Mouse (Mus musculus) megakaryocyte, embryonic 14.5 days (primary cell): ENCODE results near the gene Tmbim4. TPM values are rescaled to one million over a fixed set of nuclear protein-coding genes. Genes with fewer than 3 reads are reported as not detected.

Source experiments
- H3K27me3 ChIP-seq: replicated peaks from 2 replicates; pipeline ENCODE3; 2012; ENCODE audit warnings: inconsistent platforms
- H3K36me3 ChIP-seq: replicated peaks from 2 replicates; pipeline ENCODE3; 2012; ENCODE audit warnings: low read length, inconsistent platforms, mixed read lengths
- H3K4me1 ChIP-seq: 2 replicates; pipeline ENCODE4 v1.6.1; 2012; ENCODE audit warnings: inconsistent platforms
- H3K4me3 ChIP-seq: replicated peaks from 2 replicates; pipeline ENCODE3; 2012; ENCODE audit warnings: moderate library complexity, mild to moderate bottlenecking, inconsistent platforms
- H3K9me3 ChIP-seq: 2 replicates; pipeline ENCODE4 v1.6.1; 2012; ENCODE audit warnings: inconsistent platforms
- FLI1 ChIP-seq: IDR thresholded peaks from 2 replicates; pipeline ENCODE4 v1.6.1; 2012; ENCODE audit warnings: low read length, inconsistent platforms, mixed read lengths
- GATA1 ChIP-seq: IDR thresholded peaks from 3 replicates; pipeline ENCODE4 v1.6.1; 2012; ENCODE audit warnings: mixed read lengths, low read length, inconsistent platforms, borderline replicate concordance
- polyA plus RNA-seq: library from polyadenylated mRNA; stranded (reverse); fragments of >175 nt; gene quantifications from 2 replicates; pipeline ENCODE4 v1.2.3, GENCODE M21; 2012; ENCODE audit warnings: low replicate concordance; ENCODE audit not compliant: insufficient read depth

The Tmbim4 gene
- 300 and 458 TPM in 2 replicates for polyA plus RNA-seq

DNA sequence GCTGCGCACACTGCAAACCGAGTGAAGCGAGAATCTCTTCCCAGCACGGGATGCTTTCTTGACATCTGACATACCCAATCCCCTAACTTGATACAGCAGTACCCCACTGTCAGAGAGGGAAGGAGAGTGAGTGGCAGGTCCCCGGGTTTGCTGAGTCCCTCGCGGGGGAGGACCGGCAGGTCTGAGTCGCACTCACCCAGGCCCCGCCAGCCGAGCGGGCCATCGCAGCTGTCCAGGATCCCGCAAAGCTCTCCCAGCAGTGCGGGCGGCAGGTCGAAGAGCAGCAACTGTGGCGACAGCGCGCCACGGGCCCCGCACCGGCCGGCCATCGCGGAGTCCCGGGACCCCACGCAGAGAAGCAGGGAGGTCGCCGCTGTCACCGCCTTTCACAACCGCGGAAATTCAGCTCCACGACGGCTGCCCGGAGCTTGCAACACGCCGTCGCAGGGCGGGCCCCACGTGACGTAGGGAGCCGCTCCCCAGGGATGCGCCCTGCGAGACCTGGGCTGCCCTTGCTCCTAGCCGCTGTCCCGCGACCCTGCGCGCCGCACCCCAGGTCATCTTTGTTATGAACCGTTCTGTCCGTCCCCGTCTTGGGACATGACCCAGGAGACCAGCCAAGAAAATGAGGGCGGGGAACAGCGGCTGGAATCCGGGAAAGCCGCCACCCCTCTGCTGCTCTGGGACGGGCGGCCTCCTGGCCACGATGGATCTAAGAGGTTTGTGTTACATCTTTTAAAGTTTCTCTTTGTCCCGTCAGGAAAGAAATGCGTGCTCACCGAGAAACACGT, at the start of gene Tmbim4:
Gene Tmbim4 (plus strand): TSS at position 460 of the 791 bp plus-strand sequence.
- Histone ChIP-seq H3K9me3 (no peaks in the 10 kb centered on the region; the same call in 1 of the 2 replicates), H3K4me1 (peaks cover 39% of the 10 kb centered on the region), H3K27me3 (no peaks in the 10 kb centered on the region), H3K36me3 (peaks cover 32% of the 10 kb centered on the region), H3K4me3 (peak within 1 kb of the TSS; percentile 92)
- no peak for TF ChIP-seq GATA1
- no peak for TF ChIP-seq FLI1

DNA sequence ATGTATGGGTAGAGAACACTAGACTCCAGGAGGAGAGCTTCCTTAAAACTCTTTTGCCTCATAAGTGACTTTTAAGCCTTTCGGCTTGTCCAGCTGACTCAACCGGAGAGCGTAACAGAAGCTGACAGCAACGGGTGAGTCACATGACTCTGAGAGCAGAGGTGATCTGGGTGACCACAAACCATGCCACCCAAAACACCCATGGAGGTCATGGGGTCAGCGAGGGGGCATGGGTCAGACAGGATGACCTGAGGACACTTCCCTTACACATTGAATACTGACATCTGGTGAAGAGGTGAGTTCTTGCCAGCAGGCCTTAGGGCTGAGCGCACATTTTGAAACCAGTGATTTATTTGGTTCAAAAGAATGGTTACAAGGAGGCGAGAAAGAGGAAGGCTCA, 49.7 kb upstream of the Tmbim4 start:
- H3K27me3 ChIP-seq, result no peaks in the 10 kb centered on the region
- peaks cover 15% of the 10 kb centered on the region; the same call in 1 of the 2 replicates for H3K9me3 ChIP-seq
- TF ChIP-seq GATA1 (no peak), FLI1 (no peak)
- H3K4me3 ChIP-seq, result no peak overlapping the region
- peaks cover 49% of the 10 kb centered on the region for H3K36me3 ChIP-seq
- H3K4me1 ChIP-seq, result no peaks in the 10 kb centered on the region

DNA sequence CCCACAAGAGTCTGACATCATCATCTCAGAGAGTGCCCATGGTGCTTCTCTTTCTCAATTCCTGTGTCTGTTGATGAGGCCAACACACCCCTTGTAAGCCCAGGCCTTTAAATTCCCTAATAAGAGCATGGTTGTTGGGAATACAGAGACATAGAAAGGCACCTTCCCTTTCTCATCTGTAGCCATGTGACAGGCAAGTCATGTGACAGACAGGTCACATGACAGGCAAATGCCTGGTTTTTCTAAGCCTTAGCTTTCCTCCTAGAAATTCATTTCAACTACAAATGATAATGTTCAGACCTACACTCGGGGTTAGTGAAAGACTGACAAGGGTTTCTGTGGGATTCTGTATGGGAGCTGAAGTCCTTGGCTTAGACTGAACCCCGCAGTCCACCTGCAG, 47.5 kb upstream of the Tmbim4 start:
- H3K4me3 ChIP-seq, result no peak overlapping the region
- no peaks in the 10 kb centered on the region for H3K27me3 ChIP-seq
- TF ChIP-seq FLI1 (no peak), GATA1 (no peak)
- H3K9me3 ChIP-seq, result peaks cover 15% of the 10 kb centered on the region; the same call in 1 of the 2 replicates
- peaks cover 41% of the 10 kb centered on the region for H3K36me3 ChIP-seq
- H3K4me1 ChIP-seq, result no peaks in the 10 kb centered on the region

DNA sequence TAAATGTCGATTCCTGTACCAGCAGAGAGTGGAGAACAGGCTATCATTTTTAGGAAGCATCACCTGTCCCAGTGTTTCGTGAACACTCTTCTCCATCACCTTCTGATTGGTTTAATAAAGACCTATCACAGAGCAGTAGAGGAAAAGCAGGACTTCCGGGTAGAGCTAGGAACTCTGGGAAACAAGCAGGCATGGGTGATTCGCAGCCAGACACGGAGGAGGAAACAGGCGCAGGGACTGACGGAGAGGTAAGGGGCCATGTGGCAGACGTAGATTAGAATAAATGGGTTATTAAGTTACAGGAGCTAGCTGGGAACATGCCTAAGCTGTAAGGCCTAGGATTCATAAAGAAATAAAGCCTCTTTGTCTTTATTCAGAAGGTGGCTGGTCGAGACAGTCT, 40.9 kb upstream of the Tmbim4 start:
- Histone ChIP-seq H3K4me1 (no peaks in the 10 kb centered on the region), H3K27me3 (no peaks in the 10 kb centered on the region), H3K9me3 (no peaks in the 10 kb centered on the region), H3K36me3 (peaks cover 58% of the 10 kb centered on the region), H3K4me3 (no peak overlapping the region)
- no peak for TF ChIP-seq FLI1
- TF ChIP-seq GATA1, result no peak

DNA sequence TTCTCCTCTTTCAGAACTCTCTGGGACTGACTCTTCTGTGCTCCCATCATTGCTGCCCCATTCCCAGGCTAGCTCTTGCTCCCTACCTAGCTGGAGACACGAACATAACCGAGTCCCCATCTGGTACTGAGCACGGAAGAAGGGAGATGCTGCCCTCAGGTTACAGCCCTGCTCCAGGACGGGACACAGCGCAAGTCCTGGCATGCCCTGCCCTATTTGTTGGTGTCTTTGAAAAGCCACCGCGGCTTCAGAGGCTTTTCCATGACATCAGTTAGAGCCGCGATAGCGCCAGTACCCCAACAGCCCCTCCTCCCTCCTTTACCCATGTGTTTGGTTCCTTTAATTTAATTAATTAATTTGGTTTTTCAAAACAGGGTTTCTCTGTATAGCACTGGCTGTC, 38.5 kb upstream of the Tmbim4 start:
- TF ChIP-seq FLI1 (no peak), GATA1 (no peak)
- peaks cover 7% of the 10 kb centered on the region for H3K4me1 ChIP-seq
- H3K36me3 ChIP-seq, result peaks cover 67% of the 10 kb centered on the region
- no peaks in the 10 kb centered on the region for H3K9me3 ChIP-seq
- no peak overlapping the region for H3K4me3 ChIP-seq
- no peaks in the 10 kb centered on the region for H3K27me3 ChIP-seq

DNA sequence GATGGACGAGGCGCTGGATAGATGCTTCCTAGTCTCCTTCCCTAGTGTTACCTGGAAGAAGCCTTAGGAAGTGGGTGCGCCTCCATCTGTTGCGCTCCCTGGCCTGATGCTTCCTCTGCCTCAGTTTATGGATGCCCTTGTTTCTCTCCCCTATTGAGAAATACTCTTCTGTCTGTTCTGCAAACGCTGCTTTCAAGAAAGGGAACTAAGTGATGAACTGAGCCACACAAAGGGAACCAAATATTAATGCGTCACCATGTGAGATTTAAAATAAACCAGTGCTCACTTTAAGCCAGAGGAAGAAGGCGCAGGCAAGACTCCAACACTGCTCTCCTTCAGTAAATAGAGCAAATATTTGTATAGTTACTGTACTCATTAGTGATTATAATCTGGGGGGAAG, 37.9 kb upstream of the Tmbim4 start:
- no peaks in the 10 kb centered on the region for H3K9me3 ChIP-seq
- peaks cover 14% of the 10 kb centered on the region for H3K4me1 ChIP-seq
- TF ChIP-seq FLI1 (no peak), GATA1 (no peak)
- no peaks in the 10 kb centered on the region for H3K27me3 ChIP-seq
- H3K36me3 ChIP-seq, result peaks cover 63% of the 10 kb centered on the region
- H3K4me3 ChIP-seq, result no peak overlapping the region

DNA sequence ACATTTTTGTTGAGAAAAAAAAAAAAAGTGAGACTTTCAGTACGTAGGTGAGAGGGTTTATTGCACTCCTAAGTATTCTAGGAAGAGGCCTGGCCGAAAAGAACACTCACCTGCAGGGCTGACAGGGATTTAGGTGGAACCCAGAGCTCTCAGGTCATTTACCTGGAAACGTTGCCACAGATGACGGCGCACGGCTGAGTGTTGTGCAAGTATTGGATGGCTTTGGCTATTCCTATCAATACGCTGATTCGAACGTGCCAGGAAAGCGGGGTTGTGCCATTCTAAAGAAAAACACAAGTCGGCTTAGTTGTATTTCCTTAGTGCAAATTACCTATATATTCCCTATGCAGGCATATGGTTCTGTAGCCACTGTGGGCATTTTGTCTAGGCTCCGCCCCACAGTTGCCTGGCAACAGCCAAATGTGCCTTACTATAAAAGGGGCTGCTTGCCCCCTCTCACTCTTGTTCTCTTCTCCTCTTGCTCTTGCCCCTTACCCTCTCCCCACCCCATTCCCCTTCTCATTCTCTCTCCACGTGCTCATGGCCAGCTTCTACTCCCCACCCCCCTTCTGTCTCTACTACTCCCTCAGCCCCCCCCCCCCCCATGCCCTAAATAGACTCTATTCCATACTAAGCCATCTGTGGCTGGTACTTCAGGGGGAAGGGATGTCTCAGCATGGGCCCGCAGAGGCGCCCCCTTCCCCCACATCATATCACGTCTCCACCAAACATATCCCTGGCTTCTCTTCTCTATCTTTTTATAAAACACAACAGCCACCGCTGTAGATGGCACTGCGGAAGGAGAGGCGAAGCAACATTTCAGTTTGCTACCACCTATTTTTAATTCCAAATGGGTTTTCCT, 36.2 kb upstream of the Tmbim4 start:
- TF ChIP-seq FLI1 (no peak), GATA1 (no peak)
- Histone ChIP-seq H3K4me3 (no peak overlapping the region), H3K27me3 (no peaks in the 10 kb centered on the region), H3K9me3 (no peaks in the 10 kb centered on the region), H3K36me3 (peaks cover 63% of the 10 kb centered on the region), H3K4me1 (peaks cover 27% of the 10 kb centered on the region)

DNA sequence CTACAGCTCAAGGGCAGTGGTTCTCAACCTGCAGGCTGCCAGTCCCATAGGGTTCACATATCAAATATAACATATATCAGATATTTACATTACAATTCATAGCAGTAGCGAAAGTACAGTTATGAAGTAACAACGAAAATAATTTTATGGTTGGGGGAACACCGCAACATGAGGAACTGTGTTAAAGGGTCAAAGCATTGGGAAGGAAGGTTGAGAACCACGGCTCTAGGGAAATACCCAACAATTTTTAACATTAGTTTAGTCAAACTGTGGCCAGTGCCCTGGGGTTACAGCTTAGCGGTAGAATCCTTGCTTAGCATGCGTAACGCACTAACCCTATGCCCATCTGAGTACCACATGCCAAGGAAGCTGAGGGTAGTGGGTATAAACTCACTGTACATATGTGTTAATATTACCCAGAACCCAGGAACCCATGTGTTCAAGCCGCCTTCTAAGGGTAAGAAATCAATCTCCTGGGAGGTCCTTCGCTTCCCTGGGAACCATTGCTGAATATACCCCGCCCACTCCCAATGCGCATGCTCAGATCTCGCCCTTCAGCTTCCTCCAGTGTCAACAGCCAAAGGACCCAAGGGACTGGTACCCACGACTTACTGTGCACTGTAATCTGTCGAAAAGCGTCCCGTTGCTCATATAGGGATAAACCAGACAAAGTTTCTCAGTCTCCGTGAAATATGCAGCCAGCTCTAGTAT, 35.4 kb upstream of the Tmbim4 start:
- H3K27me3 ChIP-seq, result no peaks in the 10 kb centered on the region
- no peak overlapping the region for H3K4me3 ChIP-seq
- no peaks in the 10 kb centered on the region for H3K9me3 ChIP-seq
- TF ChIP-seq GATA1 (no peak), FLI1 (no peak)
- peaks cover 60% of the 10 kb centered on the region for H3K36me3 ChIP-seq
- peaks cover 27% of the 10 kb centered on the region for H3K4me1 ChIP-seq

DNA sequence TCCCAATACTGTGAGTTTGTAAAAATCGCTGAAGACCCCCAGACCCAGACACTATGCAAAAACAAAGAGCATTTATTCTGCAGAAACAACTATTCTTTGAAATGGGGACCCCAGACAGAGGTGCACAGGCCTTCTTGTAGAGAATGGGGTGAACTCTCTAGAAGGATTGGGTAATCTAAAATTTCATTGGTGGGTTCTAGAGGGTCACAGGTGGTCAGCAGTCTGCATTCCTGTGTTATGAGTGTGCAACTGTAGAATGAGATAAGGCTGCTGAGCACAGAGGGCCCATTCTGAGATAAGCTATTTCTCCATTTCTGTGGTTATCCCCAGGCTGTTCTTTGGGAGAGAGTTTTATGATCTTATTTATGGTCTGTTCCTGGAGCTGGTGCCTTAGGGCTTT, 33.3 kb upstream of the Tmbim4 start:
- Histone ChIP-seq H3K4me1 (peaks cover 27% of the 10 kb centered on the region), H3K36me3 (peaks cover 72% of the 10 kb centered on the region), H3K4me3 (no peak overlapping the region), H3K9me3 (peaks cover 11% of the 10 kb centered on the region), H3K27me3 (no peaks in the 10 kb centered on the region)
- TF ChIP-seq FLI1 (no peak), GATA1 (no peak)

DNA sequence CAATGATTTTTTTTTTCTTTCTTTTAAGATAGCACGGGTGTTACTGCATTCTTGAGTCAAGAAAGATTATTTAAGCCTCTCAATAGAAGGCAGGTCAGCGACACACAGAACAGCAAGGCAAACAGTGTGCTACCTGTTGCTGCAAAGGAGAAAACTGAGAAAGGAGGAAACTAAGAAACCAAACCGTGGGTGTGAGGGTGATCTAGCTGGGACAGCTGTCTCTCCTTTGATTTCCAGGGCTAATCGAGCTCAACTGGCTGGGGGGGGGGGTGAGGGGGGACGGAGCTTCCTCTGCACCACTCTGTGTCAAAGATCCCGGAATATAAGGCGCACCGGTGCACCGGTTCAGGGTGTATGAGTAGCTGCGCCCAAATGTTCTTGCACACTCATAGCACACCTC, 32.3 kb upstream of the Tmbim4 start:
- TF ChIP-seq GATA1 (no peak), FLI1 (no peak)
- peaks cover 73% of the 10 kb centered on the region for H3K36me3 ChIP-seq
- peaks cover 27% of the 10 kb centered on the region for H3K4me1 ChIP-seq
- H3K9me3 ChIP-seq, result peaks cover 11% of the 10 kb centered on the region
- peak overlapping the region; percentile 50 for H3K4me3 ChIP-seq
- H3K27me3 ChIP-seq, result no peaks in the 10 kb centered on the region
